Mouse (Mus musculus): Measurements from ENCODE around the gene Col4a2.

GRCm38 (mm10) chr8:11465619-11466018 lies 153.0 kb downstream of the Col4a2 start:
- TF ChIP-seq CTCF (IDR thresholded peaks at IDR 0.05; ENCODE audit: low read depth), result no peak
- TF ChIP-seq EP300 (optimal IDR thresholded peaks at IDR 0.05), result no peak
